Mouse (Mus musculus) liver, embryonic 11.5 days (tissue): ENCODE measurements at regions not wholly inside any gene's neighbourhood (a gene's known extent, or its start where the extent isn't known, plus 50 kb on each side); places are given as distances from the start of the nearest gene placed in this dataset.

Experiments used
- ATAC-seq: fragments of 200-750 bp; cut with Nextera tagmentation; replicated peaks from 2 replicates; pipeline ENCODE4 v1.8.0; 2017; ENCODE audit warnings: moderate number of reproducible peaks, mild to moderate bottlenecking, moderate TSS enrichment, moderate library complexity; ENCODE audit not compliant: low FRiP score
- DNase-seq: peaks from one replicate; pipeline ENCODE4 v3.0.0-alpha.2; 2017; ENCODE audit warnings: low spot score
- H3K27ac ChIP-seq: fragments of 300-500 bp; sonication (generic); 2 replicates; pipeline ENCODE4 v1.5.1; 2014; ENCODE audit warnings: mild to moderate bottlenecking, low read depth, low read length, control low read depth
- H3K27me3 ChIP-seq: fragments of 300-500 bp; sonication (generic); replicated peaks from 2 replicates; pipeline ENCODE4 v1.6.1; 2014; ENCODE audit warnings: low read length, mixed read lengths; ENCODE audit not compliant: control insufficient read depth, insufficient read depth
- H3K36me3 ChIP-seq: fragments of 300-500 bp; sonication (generic); 2 replicates; pipeline ENCODE4 v1.6.1; 2014; ENCODE audit warnings: mild to moderate bottlenecking, low read length, moderate library complexity, mixed read lengths; ENCODE audit not compliant: control insufficient read depth, insufficient read depth
- H3K4me1 ChIP-seq: fragments of 300-500 bp; sonication (generic); replicated peaks from 2 replicates; pipeline ENCODE4 v1.6.1; 2014; ENCODE audit warnings: low read length, mixed read lengths; ENCODE audit not compliant: control insufficient read depth, insufficient read depth
- H3K4me2 ChIP-seq: fragments of 300-500 bp; sonication (generic); 2 replicates; pipeline ENCODE4 v1.6.1; 2014; ENCODE audit warnings: mild to moderate bottlenecking, control low read depth, moderate library complexity
- H3K4me3 ChIP-seq: fragments of 300-500 bp; sonication (generic); 2 replicates; pipeline ENCODE4 v1.5.1; 2014; ENCODE audit warnings: low read depth, low read length, control low read depth
- H3K9ac ChIP-seq: fragments of 300-500 bp; sonication (generic); 2 replicates; pipeline ENCODE4 v1.6.1; 2014; ENCODE audit warnings: low read depth, low read length, control low read depth
- H3K9me3 ChIP-seq: fragments of 300-500 bp; sonication (generic); 2 replicates; pipeline ENCODE4 v1.6.1; 2016; ENCODE audit warnings: low read length, inconsistent platforms, mixed read lengths; ENCODE audit not compliant: control insufficient read depth
- WGBS: fragments of 180-500 bp; shearing (Covaris S2); extraction: QIAGEN DNeasy Blood & Tissue Kit; methylation state at CpG from one replicate; pipeline ENCODE4 v1.1.7; 2014; 5-methylcytosine and 5-hydroxymethylcytosine counted together

DNA sequence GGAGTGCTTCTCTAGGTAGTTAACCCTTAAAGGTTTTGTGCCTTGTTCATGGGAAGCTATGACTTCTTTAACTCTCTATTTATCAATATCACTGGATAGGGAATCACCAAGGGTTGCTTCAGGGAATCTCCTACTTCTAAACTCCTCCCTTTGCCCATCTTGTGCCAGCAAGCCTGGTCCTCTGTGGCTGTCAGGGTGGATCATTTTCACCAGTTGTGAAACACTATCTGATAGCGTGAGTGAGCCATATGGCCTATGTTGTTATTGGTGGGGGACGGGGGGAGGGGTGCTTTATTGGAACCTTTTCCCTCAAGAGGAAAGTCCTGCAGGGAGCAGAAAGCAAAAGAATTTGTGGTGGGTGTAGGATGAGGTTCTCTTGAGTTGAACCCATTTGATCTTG is 145.5 kb upstream of the Thumpd2 start:
- no peak overlapping the region for H3K27ac ChIP-seq
- H3K9me3 ChIP-seq = peaks cover 4% of the 10 kb centered on the region; the same call in 1 of the 2 replicates
- WGBS = 77% methylated on average over 2 of the region's 2 CpGs
- ATAC-seq = no peak
- no peak overlapping the region for H3K4me2 ChIP-seq
- H3K4me3 ChIP-seq = no peak overlapping the region
- no peak overlapping the region for H3K9ac ChIP-seq
- no peak for DNase-seq
- H3K36me3 ChIP-seq = no peaks in the 10 kb centered on the region
- no peaks in the 10 kb centered on the region for H3K27me3 ChIP-seq
- H3K4me1 ChIP-seq = no peaks in the 10 kb centered on the region

DNA sequence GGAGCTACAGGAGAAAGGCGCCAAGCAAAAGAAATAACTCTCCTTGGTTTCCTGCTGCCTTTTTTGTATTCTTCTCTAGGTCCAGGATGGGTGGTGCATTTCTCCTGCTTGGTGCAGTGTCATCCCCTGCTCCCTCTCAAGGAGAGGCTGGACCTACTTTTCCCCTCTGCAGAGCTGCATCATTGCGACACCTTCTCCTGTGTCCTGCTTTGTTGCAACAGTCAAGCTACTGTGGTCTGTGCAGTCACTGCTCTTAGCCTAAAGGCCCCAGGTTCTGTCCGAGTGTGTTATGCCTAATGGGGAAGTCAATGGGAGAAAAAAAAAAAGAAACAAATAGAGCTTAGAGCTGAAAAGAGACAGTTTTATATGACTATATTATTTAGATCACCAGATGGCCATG is 144.4 kb upstream of the Thumpd2 start:
- Histone ChIP-seq H3K9ac (no peak overlapping the region), H3K36me3 (no peaks in the 10 kb centered on the region), H3K4me1 (no peaks in the 10 kb centered on the region), H3K4me3 (no peak overlapping the region), H3K9me3 (peaks cover 4% of the 10 kb centered on the region; the same call in 1 of the 2 replicates), H3K27ac (no peak overlapping the region), H3K27me3 (no peaks in the 10 kb centered on the region), H3K4me2 (no peak overlapping the region)
- ATAC-seq = no peak
- DNase-seq = no peak
- WGBS = 72% methylated on average over 3 of the region's 3 CpGs

DNA sequence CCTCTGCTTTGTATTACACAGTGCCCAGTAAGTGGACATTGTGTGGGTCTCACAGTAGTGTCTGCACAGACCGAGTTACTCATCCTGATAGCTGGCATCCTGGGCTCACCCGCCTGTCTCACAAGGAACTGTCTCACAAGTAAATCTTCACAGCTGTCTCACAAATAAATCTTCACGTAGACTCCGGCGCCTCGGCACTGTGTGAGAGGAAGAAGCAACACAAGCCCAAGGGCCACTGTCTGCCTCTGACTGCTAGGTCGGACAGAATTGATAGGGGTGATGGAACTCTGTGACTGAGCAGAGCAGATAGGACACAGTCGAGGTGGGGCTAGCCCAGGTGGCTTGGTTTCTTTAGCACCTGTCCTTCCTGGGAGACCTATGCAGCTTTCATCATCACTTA is 136.2 kb upstream of the Thumpd2 start:
- ATAC-seq (no peak), DNase-seq (no peak)
- H3K4me2 ChIP-seq = no peak overlapping the region
- H3K27ac ChIP-seq = no peak overlapping the region
- no peak overlapping the region for H3K4me3 ChIP-seq
- no peaks in the 10 kb centered on the region for H3K36me3 ChIP-seq
- H3K9me3 ChIP-seq = peaks cover 1% of the 10 kb centered on the region; the same call in 1 of the 2 replicates
- WGBS = 61% methylated on average over 8 of the region's 8 CpGs
- no peaks in the 10 kb centered on the region for H3K4me1 ChIP-seq
- H3K9ac ChIP-seq = no peak overlapping the region
- no peaks in the 10 kb centered on the region for H3K27me3 ChIP-seq

DNA sequence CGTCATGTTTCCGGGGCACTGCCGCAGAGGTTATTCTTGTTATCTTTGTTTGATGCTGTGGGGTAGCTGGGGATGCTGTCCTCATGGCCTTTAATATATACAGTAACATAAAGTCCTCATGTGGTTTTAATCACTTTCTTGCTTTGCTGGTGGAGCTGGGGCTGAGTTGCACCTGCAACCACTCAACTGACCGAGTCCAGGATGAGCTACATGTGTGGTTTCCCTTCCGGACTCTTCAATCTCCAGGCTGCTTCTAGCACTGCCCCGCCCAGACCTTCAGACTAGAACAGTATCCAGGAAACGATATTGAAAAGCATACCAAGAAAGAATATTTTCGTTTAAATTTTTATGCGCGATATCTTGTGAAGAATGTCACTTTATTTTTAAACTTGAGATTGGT is 129.1 kb upstream of the Thumpd2 start:
- Histone ChIP-seq H3K27ac (no peak overlapping the region), H3K4me1 (no peaks in the 10 kb centered on the region), H3K36me3 (no peaks in the 10 kb centered on the region), H3K9ac (no peak overlapping the region), H3K9me3 (no peaks in the 10 kb centered on the region), H3K4me3 (no peak overlapping the region), H3K27me3 (no peaks in the 10 kb centered on the region), H3K4me2 (no peak overlapping the region)
- ATAC-seq (no peak), DNase-seq (no peak)
- WGBS = 76% methylated on average over 10 of the region's 10 CpGs

DNA sequence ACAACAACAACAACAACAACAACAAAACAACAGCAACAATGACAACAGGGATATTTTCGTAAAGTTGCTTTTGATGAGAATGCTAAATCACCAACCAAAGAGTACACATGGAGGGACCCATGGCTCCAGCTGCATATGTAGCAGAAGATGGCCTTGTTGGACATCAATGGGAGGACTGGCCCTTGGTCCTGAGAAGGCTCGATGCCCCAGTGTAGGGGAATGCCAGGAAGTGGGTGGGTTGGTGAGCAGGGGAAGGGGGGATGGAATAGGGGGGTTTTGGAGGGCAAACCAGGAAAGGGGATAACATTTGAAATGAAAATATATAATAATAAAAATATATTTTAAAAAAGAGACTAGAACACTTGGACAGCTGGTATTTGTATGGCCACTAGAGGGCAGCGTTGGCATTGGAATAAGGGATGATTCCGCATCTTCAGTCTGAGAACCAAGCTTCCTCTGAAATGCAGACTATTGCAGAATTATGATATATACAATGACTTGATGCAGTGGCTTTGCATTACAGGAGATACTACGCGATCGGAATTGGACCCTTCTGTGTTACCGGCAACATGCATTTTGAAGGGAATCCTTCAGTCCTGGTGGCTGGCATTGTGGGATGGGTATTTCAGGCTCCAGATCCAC is 128.5 kb upstream of the Thumpd2 start:
- no peaks in the 10 kb centered on the region for H3K4me1 ChIP-seq
- no peaks in the 10 kb centered on the region for H3K36me3 ChIP-seq
- no peaks in the 10 kb centered on the region for H3K9me3 ChIP-seq
- H3K9ac ChIP-seq = no peak overlapping the region
- no peaks in the 10 kb centered on the region for H3K27me3 ChIP-seq
- no peak overlapping the region for H3K4me3 ChIP-seq
- no peak overlapping the region for H3K4me2 ChIP-seq
- no peak overlapping the region for H3K27ac ChIP-seq
- DNase-seq (no peak), ATAC-seq (no peak)
- WGBS = 38% methylated on average over 8 of the region's 8 CpGs

DNA sequence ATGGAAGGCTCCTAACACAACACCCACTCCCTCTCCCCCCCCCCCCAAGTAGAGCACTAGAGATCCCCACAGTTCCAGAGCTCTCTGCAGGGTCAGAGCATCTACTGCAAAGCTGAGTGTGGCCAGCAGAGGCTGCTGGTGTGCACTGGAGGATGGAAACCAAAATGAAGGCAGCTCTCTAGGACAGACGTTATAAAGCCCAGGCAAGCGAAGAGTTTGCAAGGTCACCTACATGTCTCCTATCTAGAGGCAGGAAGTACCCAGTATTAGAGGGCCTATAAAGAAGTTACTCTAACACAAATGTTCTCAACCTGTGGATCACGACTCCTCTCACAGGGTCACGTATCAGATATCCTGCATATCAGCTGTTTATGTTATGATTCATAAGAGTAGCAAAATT is 125.1 kb upstream of the Thumpd2 start:
- 57% methylated on average over 4 of the region's 4 CpGs for WGBS

DNA sequence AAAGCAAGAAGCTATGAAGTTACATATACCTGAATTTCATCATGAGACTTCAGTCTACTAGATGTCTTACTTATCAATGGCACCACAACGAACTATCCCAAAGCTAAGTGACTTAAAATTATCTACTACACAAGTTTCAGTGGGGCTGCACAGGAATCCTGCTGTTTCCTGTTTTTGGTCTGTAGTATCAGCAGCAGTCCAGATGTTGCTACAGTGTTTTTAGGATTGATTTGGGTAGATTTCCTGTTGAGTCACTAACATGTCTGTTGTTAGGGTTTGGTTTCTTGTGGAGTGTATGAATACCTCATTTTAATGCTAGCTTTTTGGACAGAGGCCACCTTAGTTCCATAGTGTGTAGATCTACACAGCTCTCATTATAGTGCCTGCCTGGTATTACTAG is 120.8 kb upstream of the Thumpd2 start:
- ATAC-seq = no peak
- no peaks in the 10 kb centered on the region for H3K27me3 ChIP-seq
- no peak overlapping the region for H3K4me3 ChIP-seq
- H3K4me2 ChIP-seq = no peak overlapping the region
- no peak overlapping the region for H3K27ac ChIP-seq
- no peak overlapping the region for H3K9ac ChIP-seq
- DNase-seq = no peak
- WGBS = 26% methylated on average over 1 of the region's 1 CpGs
- no peaks in the 10 kb centered on the region for H3K4me1 ChIP-seq
- no peaks in the 10 kb centered on the region for H3K36me3 ChIP-seq
- H3K9me3 ChIP-seq = no peaks in the 10 kb centered on the region

More for the DNA sequence above, 125.1 kb upstream of the Thumpd2 start:
- H3K4me2 ChIP-seq = no peak overlapping the region
- H3K27ac ChIP-seq = no peak overlapping the region
- no peaks in the 10 kb centered on the region for H3K9me3 ChIP-seq
- no peak for DNase-seq
- 0 out of 2 replicates have a peak, but pooled peaks have one; percentile 53 for ATAC-seq
- no peak overlapping the region for H3K4me3 ChIP-seq
- no peaks in the 10 kb centered on the region for H3K36me3 ChIP-seq
- no peaks in the 10 kb centered on the region for H3K4me1 ChIP-seq
- no peak overlapping the region for H3K9ac ChIP-seq
- H3K27me3 ChIP-seq = no peaks in the 10 kb centered on the region

DNA sequence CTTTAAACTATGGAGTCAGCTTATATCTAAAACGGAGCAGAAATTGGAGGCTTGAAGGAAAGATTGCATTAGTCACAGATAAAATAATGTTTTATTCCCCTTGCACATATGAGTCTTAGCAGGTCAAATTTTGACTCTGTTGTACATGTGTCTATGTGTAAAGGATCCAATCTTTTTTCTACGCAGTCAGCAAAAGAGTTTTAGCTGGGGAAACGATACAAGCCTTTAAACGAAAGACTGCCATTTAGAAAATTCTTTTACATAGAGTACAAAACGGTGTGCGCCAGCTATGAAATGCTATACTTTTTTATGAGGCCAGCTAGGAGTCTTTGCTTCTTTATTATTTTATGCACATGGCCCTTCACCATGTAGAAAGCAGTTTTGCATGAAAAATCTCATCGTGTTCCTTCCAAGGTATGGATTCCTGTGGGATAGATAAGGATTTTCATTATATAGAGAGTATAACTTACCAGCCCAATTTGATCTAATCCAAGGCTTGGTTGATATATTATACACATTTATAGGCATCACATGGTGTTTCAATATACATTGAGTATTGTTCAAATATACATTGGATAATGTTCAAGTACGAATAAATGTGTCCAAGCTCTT is 116.0 kb upstream of the Thumpd2 start:
- DNase-seq (no peak), ATAC-seq (no peak)
- no peak overlapping the region for H3K9ac ChIP-seq
- no peaks in the 10 kb centered on the region for H3K27me3 ChIP-seq
- 85% methylated on average over 8 of the region's 8 CpGs for WGBS
- no peaks in the 10 kb centered on the region for H3K36me3 ChIP-seq
- H3K27ac ChIP-seq = no peak overlapping the region
- H3K4me3 ChIP-seq = no peak overlapping the region
- H3K4me1 ChIP-seq = no peaks in the 10 kb centered on the region
- 0 out of 2 replicates have a peak, but pooled peaks cover 2% of the 10 kb centered on the region for H3K9me3 ChIP-seq
- H3K4me2 ChIP-seq = no peak overlapping the region

DNA sequence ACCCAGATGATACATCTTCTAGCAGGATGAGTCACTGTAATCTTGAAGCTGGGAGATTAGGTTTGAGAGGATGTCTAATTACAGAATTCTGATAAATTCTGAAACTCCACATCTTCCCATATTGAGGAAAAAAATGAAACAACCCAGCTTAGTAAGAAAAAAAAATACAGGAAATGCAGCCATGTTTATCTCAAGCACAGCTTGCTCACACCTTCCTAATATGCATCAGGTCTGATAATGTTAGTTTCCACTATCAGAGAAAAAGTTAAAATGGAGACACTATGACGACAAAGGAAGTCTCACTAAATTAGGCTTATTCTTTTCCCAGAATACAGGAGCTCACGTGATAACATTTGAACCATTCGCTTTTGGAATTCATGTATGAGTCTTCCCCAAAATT is 111.4 kb upstream of the Thumpd2 start:
- no peak for ATAC-seq

More for the DNA sequence above, 111.4 kb upstream of the Thumpd2 start:
- H3K27ac ChIP-seq = no peak overlapping the region
- WGBS = 64% methylated on average over 3 of the region's 3 CpGs
- no peak for DNase-seq
- no peak overlapping the region for H3K4me2 ChIP-seq
- no peaks in the 10 kb centered on the region for H3K4me1 ChIP-seq
- no peaks in the 10 kb centered on the region for H3K36me3 ChIP-seq
- no peak overlapping the region for H3K9ac ChIP-seq
- H3K4me3 ChIP-seq = no peak overlapping the region
- peaks cover 2% of the 10 kb centered on the region; the same call in 1 of the 2 replicates for H3K9me3 ChIP-seq
- H3K27me3 ChIP-seq = no peaks in the 10 kb centered on the region
